Mouse (Mus musculus) gastrocnemius, adult 8-10 months (tissue): ENCODE results near the gene Angpt4. TPM values are rescaled to one million over a fixed set of nuclear protein-coding genes. Genes with fewer than 3 reads are reported as not detected.

Source experiments
- DNase-seq, 2 experiments: peaks; one replicate each; pipeline ENCODE4 v3.0.0; 2022; ENCODE audit warnings: low spot score in 2 of 2
- total RNA-seq, 4 experiments: library from RNA; stranded (reverse); gene quantifications; 2 replicates each; pipeline ENCODE4 v1.2.4; 2022

Angpt4 gene
- total RNA-seq, 4 experiments from 2014 or later: 0.16 TPM; not detected in 3

GRCm38 (mm10) chr2:151961284-151962196, 50.5 kb downstream of the Angpt4 start:
- DNase-seq: no peak

GRCm38 (mm10) chr2:151962474-151962873, 51.5 kb downstream of the Angpt4 start:
- DNase-seq: no peak

- DNase-seq: no peak
These were observed 52.3 kb downstream of the Angpt4 start for GRCm38 (mm10) chr2:151963319-151963718.

GRCm38 (mm10) chr2:151964052-151964451, 53.0 kb downstream of the Angpt4 start:
- DNase-seq: peak in 1 of 2 experiments; percentile 31

GRCm38 (mm10) chr2:151967176-151967750, 56.3 kb downstream of the Angpt4 start:
- no peak for DNase-seq

- no peak for DNase-seq
These were observed 56.8 kb downstream of the Angpt4 start for GRCm38 (mm10) chr2:151967792-151968191.

GRCm38 (mm10) chr2:151968451-151968850, 57.4 kb downstream of the Angpt4 start:
- DNase-seq: no peak

- no peak for DNase-seq
These were observed 58.0 kb downstream of the Angpt4 start for GRCm38 (mm10) chr2:151968986-151969385.

GRCm38 (mm10) chr2:151969396-151969795, 58.4 kb downstream of the Angpt4 start:
- DNase-seq: no peak

GRCm38 (mm10) chr2:151970191-151971172, 59.5 kb downstream of the Angpt4 start:
- peak; percentile 41 to 57 for DNase-seq

GRCm38 (mm10) chr2:151971748-151972147, 60.7 kb downstream of the Angpt4 start:
- DNase-seq: no peak

- DNase-seq: no peak
These were observed 62.0 kb downstream of the Angpt4 start for GRCm38 (mm10) chr2:151972880-151973594.

GRCm38 (mm10) chr2:151973595-151974562, 62.9 kb downstream of the Angpt4 start:
- no peak for DNase-seq

- no peak for DNase-seq
These were observed 64.3 kb downstream of the Angpt4 start for GRCm38 (mm10) chr2:151975295-151975694.

- DNase-seq: no peak
These were observed 65.1 kb downstream of the Angpt4 start for GRCm38 (mm10) chr2:151976067-151976466.

- peak; percentile 74 to 85 for DNase-seq
These were observed 66.9 kb downstream of the Angpt4 start for GRCm38 (mm10) chr2:151977689-151978440.

GRCm38 (mm10) chr2:151978494-151978893, 67.5 kb downstream of the Angpt4 start:
- no peak for DNase-seq

- DNase-seq: peak; percentile 89 to 91
These were observed 68.7 kb downstream of the Angpt4 start, which contains the start of gene Fam110a for GRCm38 (mm10) chr2:151979470-151980354. Fam110a (minus strand) TSS chr2:151980219.
